Mouse (Mus musculus) testis, postnatal 10 days (tissue): Measurements from ENCODE around the gene Foxn3.
A peak's percentile ranks its signal among the peaks of the same experiment; 100 is the strongest.

Experiments used
- DNase-seq: peaks from one replicate; pipeline ENCODE4 v3.0.0; 2021; ENCODE audit warnings: low spot score

The Foxn3 gene

GRCm38 (mm10) chr12:99166091-99166490 lies 397.3 kb downstream of the Foxn3 start:
- no peak for DNase-seq

GRCm38 (mm10) chr12:99163342-99163682 lies 400.1 kb downstream of the Foxn3 start:
- peak; percentile 61 for DNase-seq

- DNase-seq, result no peak
These were observed 400.6 kb downstream of the Foxn3 start for GRCm38 (mm10) chr12:99162639-99163341.

- DNase-seq, result no peak
These were observed 401.2 kb downstream of the Foxn3 start for GRCm38 (mm10) chr12:99162188-99162587.

- DNase-seq, result no peak
These were observed 403.3 kb downstream of the Foxn3 start for GRCm38 (mm10) chr12:99160061-99160460.

- no peak for DNase-seq
These were observed 407.5 kb downstream of the Foxn3 start for GRCm38 (mm10) chr12:99155904-99156303.

GRCm38 (mm10) chr12:99154230-99154629 lies 409.2 kb downstream of the Foxn3 start:
- no peak for DNase-seq

GRCm38 (mm10) chr12:99153664-99154063 lies 409.7 kb downstream of the Foxn3 start:
- peak; percentile 62 for DNase-seq

- peak; percentile 85 for DNase-seq
These were observed 413.3 kb downstream of the Foxn3 start for GRCm38 (mm10) chr12:99150126-99150525.

GRCm38 (mm10) chr12:99149193-99149592 lies 414.2 kb downstream of the Foxn3 start:
- DNase-seq, result no peak
